Mouse (Mus musculus) kidney, embryonic 14.5 days (tissue): ENCODE results near the gene Espn. TPM values are rescaled to one million over a fixed set of nuclear protein-coding genes. Genes with fewer than 3 reads are reported as not detected.

Source experiments
- ATAC-seq: fragments of 200-750 bp; cut with Nextera tagmentation; 2 replicates; pipeline ENCODE4 v1.8.0; 2017; ENCODE audit warnings: moderate number of reproducible peaks, mild to moderate bottlenecking, moderate TSS enrichment, moderate library complexity; ENCODE audit not compliant: low FRiP score, low TSS enrichment
- H3K27ac ChIP-seq: fragments of 300-500 bp; sonication (generic); 2 replicates; pipeline ENCODE4 v1.5.1; 2014; ENCODE audit warnings: low read depth, mild to moderate bottlenecking, low read length, moderate library complexity, mixed read lengths
- H3K27me3 ChIP-seq: fragments of 300-500 bp; sonication (generic); 2 replicates; pipeline ENCODE4 v1.6.1; 2014; ENCODE audit warnings: mild to moderate bottlenecking, low read length; ENCODE audit not compliant: control insufficient read depth, insufficient read depth
- H3K36me3 ChIP-seq: fragments of 300-500 bp; sonication (generic); 2 replicates; pipeline ENCODE4 v1.6.1; 2014; ENCODE audit warnings: low read length, mixed read lengths; ENCODE audit not compliant: control insufficient read depth, insufficient read depth
- H3K4me1 ChIP-seq: fragments of 300-500 bp; sonication (generic); 2 replicates; pipeline ENCODE4 v1.6.1; 2014; ENCODE audit warnings: low read length, mixed read lengths; ENCODE audit not compliant: control insufficient read depth, insufficient read depth
- H3K4me2 ChIP-seq: fragments of 300-500 bp; sonication (generic); replicated peaks from 2 replicates; pipeline ENCODE4 v1.6.1; 2014; ENCODE audit warnings: low read depth, mild to moderate bottlenecking, low read length
- H3K4me3 ChIP-seq: fragments of 300-500 bp; sonication (generic); 2 replicates; pipeline ENCODE4 v1.5.1; 2014; ENCODE audit warnings: mild to moderate bottlenecking, low read length
- H3K9ac ChIP-seq: fragments of 300-500 bp; sonication (generic); 2 replicates; pipeline ENCODE4 v1.6.1; 2014; ENCODE audit warnings: low read depth, mild to moderate bottlenecking, low read length, moderate library complexity
- H3K9me3 ChIP-seq: fragments of 300-500 bp; sonication (generic); 2 replicates; pipeline ENCODE4 v1.6.1; 2016; ENCODE audit warnings: low read length; ENCODE audit not compliant: control insufficient read depth
- WGBS: fragments of 180-500 bp; shearing (Covaris S2); extraction: QIAGEN DNeasy Blood & Tissue Kit; methylation state at CpG from one replicate; pipeline ENCODE4 v1.1.7; 2014; 5-methylcytosine and 5-hydroxymethylcytosine counted together
- polyA plus RNA-seq: library from polyadenylated mRNA; unstranded; fragments of >200 nt; fragmentation: Nextera tagmentation; extraction: Ambion mirVana; gene quantifications from 2 replicates; pipeline ENCODE4 v1.2.1, GENCODE M21; 2014

Gene Espn
- polyA plus RNA-seq, 1 experiment from 2014 or later: 36.1 TPM

DNA sequence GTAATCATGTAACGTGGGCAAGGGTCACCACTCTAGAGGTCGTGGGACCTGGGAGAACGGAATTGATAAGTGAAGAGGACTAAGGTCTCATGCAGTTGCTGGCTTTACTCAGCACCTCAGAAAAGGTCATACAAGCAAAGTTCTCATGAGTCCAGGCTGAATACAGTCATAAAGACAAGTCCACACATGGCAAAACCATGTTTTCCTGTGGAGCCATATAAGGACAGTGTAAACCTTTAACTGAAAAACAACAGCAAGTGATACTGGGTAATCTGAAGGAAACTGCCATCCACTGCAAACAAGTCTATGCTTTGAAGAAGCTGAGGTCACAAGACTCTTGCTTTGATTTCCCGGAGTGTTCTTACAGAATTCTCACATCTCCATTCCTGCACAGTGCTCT lies 37.5 kb upstream of the Espn start:
- H3K4me2 ChIP-seq: no peak overlapping the region
- WGBS: 89% methylated on average over 4 of the region's 4 CpGs
- no peak for ATAC-seq

DNA sequence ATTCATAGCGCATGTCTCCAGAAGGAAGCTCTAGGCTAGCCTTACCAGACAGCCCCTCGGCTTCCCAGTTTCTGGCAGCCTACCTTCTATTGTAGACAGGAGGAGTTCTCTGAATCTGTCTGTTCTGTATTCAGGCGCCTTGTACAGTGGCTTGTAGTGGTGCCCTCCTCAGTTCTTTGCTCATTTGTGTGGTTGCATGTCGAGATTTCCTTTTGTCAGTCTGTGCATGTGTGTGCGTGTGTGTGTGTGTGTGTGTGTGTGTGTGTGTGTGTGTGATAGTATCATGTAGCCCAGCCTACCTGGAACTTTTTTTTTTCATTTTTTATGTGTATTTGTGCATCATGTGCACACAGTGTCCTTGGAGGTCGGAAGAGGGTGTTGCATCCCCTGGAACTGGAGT lies 36.9 kb upstream of the Espn start:
- Histone ChIP-seq H3K27ac (no peak overlapping the region), H3K4me1 (peaks cover 23% of the 10 kb centered on the region), H3K27me3 (no peaks in the 10 kb centered on the region), H3K9me3 (no peaks in the 10 kb centered on the region), H3K4me2 (no peak overlapping the region), H3K9ac (no peak overlapping the region), H3K36me3 (no peaks in the 10 kb centered on the region), H3K4me3 (no peak overlapping the region)
- ATAC-seq: no peak
- WGBS: 84% methylated on average over 6 of the region's 6 CpGs

More for the DNA sequence above, 37.5 kb upstream of the Espn start:
- Histone ChIP-seq H3K36me3 (no peaks in the 10 kb centered on the region), H3K4me1 (peaks cover 23% of the 10 kb centered on the region), H3K4me3 (no peak overlapping the region), H3K9me3 (no peaks in the 10 kb centered on the region), H3K9ac (no peak overlapping the region), H3K27ac (no peak overlapping the region), H3K27me3 (no peaks in the 10 kb centered on the region)

DNA sequence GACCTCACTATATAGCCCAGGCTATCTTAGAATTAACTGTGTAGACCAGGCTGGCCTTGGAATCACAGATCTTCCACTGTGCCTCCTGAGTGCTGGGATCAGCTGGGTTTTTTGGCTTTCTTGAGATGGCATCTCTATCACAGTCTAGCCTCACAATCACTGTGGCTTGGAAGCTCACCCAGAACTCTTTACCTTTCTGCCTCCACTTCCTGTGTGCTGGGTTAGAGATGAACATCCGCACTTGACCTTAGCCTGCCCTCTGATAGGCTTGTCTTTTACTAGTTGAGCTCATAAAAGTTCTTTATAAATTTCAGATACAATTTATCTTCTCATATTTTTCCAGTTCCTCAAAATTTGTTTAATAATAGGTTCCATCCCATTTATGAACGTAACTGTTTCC lies 36.5 kb upstream of the Espn start:
- H3K27ac ChIP-seq: no peak overlapping the region
- peaks cover 23% of the 10 kb centered on the region for H3K4me1 ChIP-seq
- no peaks in the 10 kb centered on the region for H3K9me3 ChIP-seq
- H3K4me2 ChIP-seq: no peak overlapping the region
- 92% methylated on average over 2 of the region's 2 CpGs for WGBS
- H3K36me3 ChIP-seq: no peaks in the 10 kb centered on the region
- H3K4me3 ChIP-seq: no peak overlapping the region
- no peak overlapping the region for H3K9ac ChIP-seq
- H3K27me3 ChIP-seq: no peaks in the 10 kb centered on the region
- no peak for ATAC-seq

DNA sequence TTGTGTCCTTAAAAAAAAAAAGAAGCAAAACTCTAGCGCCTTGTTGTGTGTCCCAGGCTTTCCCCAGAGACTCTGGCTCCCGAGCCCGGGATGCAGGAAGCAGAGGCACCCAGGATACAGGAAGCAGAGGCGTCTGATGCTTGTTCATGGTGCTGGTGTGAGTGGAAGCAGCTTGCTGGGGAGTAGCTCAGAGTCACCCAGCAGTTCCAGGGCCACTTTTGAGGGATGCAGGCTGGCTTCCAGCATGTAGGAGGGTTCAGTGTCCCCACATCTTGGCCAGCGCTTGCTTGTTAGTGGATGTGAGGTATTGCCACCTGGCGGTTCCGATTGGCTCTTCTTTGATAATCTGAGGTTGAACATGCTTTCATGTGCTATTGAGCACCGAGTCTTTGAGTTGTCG lies 35.0 kb upstream of the Espn start:
- no peaks in the 10 kb centered on the region for H3K36me3 ChIP-seq
- ATAC-seq: no peak
- H3K4me3 ChIP-seq: no peak overlapping the region
- no peaks in the 10 kb centered on the region for H3K27me3 ChIP-seq
- no peak overlapping the region for H3K4me2 ChIP-seq
- H3K9ac ChIP-seq: no peak overlapping the region
- peaks cover 23% of the 10 kb centered on the region for H3K4me1 ChIP-seq
- H3K9me3 ChIP-seq: no peaks in the 10 kb centered on the region
- 87% methylated on average over 9 of the region's 9 CpGs for WGBS
- H3K27ac ChIP-seq: no peak overlapping the region; the same call in 1 of the 2 replicates

- peak overlapping the region; percentile 90 for H3K27ac ChIP-seq
- peak overlapping the region; percentile 25 for H3K4me3 ChIP-seq
- 40% methylated on average over 14 of the region's 14 CpGs for WGBS
- ATAC-seq: peak; percentile 21
- H3K9ac ChIP-seq: peak overlapping the region; percentile 59
- no peaks in the 10 kb centered on the region for H3K27me3 ChIP-seq
- peak overlapping the region; percentile 54 for H3K4me2 ChIP-seq
- H3K9me3 ChIP-seq: no peaks in the 10 kb centered on the region
- peaks cover 23% of the 10 kb centered on the region for H3K4me1 ChIP-seq
- H3K36me3 ChIP-seq: no peaks in the 10 kb centered on the region
Measured at GRCm38 (mm10) chr4:152186205-152187082, 34.3 kb upstream of the Espn start.

GRCm38 (mm10) chr4:152185510-152186204 lies 33.5 kb upstream of the Espn start:
- peak overlapping the region; percentile 25 for H3K4me3 ChIP-seq
- H3K27me3 ChIP-seq: no peaks in the 10 kb centered on the region
- H3K9ac ChIP-seq: peak overlapping the region; percentile 59
- ATAC-seq: peak; percentile 70
- no peaks in the 10 kb centered on the region for H3K36me3 ChIP-seq
- H3K4me1 ChIP-seq: peaks cover 23% of the 10 kb centered on the region
- WGBS: 1% methylated on average over 19 of the region's 19 CpGs
- H3K4me2 ChIP-seq: peak overlapping the region; percentile 54
- H3K27ac ChIP-seq: peak overlapping the region; percentile 90
- H3K9me3 ChIP-seq: no peaks in the 10 kb centered on the region

- 3% methylated on average over 3 of the region's 3 CpGs for WGBS
Measured at GRCm38 (mm10) chr4:152185137-152185509, 33.0 kb upstream of the Espn start.

DNA sequence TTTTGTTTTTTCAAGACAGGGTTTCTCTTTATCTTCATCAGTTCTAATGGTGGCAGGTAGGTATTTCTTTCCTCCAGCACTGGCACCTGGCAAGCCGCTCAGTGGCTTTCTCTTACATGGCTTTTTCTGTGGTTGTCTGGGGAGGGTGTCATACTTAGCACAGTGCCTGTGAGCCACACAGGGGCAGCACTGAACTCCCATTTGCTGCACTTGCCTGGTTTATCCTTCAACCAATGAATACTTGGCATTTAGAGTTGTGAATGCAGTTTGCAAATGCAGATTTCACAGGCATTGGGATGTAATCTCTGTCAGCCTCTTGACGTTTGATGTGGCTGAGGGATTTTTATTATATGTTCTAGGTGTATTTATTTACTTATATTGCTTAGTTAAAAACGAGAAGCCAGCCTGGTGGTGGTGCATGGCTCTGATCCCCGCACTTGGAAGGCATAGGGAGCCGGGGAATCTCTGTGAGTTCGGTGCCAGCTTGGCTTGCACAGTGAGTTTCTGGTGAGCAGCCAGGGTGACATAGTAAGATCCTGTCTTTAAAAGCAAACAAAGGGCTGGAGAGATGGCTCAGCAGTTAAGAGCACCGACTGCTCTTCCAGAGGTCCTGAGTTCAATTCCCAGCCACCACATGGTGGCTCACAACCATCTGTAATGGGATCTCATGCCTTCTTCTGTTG lies 32.3 kb upstream of the Espn start:
- no peak for ATAC-seq
- no peaks in the 10 kb centered on the region for H3K27me3 ChIP-seq
- H3K9me3 ChIP-seq: no peaks in the 10 kb centered on the region
- H3K4me1 ChIP-seq: peaks cover 23% of the 10 kb centered on the region
- WGBS: 68% methylated on average over 7 of the region's 7 CpGs
- no peak overlapping the region for H3K27ac ChIP-seq
- no peaks in the 10 kb centered on the region for H3K36me3 ChIP-seq
- no peak overlapping the region for H3K4me2 ChIP-seq
- no peak overlapping the region for H3K9ac ChIP-seq
- H3K4me3 ChIP-seq: no peak overlapping the region

More at GRCm38 (mm10) chr4:152185137-152185509, 33.0 kb upstream of the Espn start:
- Histone ChIP-seq H3K36me3 (no peaks in the 10 kb centered on the region), H3K4me2 (peak overlapping the region; percentile 54), H3K4me3 (peak overlapping the region; percentile 25; the same call in 1 of the 2 replicates), H3K27me3 (no peaks in the 10 kb centered on the region), H3K9ac (peak overlapping the region; percentile 59; the same call in 1 of the 2 replicates), H3K4me1 (peaks cover 23% of the 10 kb centered on the region), H3K27ac (peak overlapping the region; percentile 90), H3K9me3 (no peaks in the 10 kb centered on the region)
- ATAC-seq: peak; percentile 78
